Mouse (Mus musculus): Measurements from ENCODE around the gene Cnot10. TPM values are rescaled to one million over a fixed set of nuclear protein-coding genes. Genes with fewer than 3 reads are reported as not detected.

Cnot10 gene
- polyA plus RNA-seq, 1 experiment from 2014 or later = 75.9 TPM

- WGBS = 84% methylated on average over 28 of the region's 28 CpGs
- H3K36me3 ChIP-seq = no peaks in the 10 kb centered on the region
- H3K9ac ChIP-seq = no peak overlapping the region
- no peak for ATAC-seq (ENCODE audit: low FRiP score, low read depth)
- peaks cover 27% of the 10 kb centered on the region for H3K27me3 ChIP-seq
- H3K4me3 ChIP-seq = no peak overlapping the region
- no peaks in the 10 kb centered on the region for H3K9me3 ChIP-seq
- no peak overlapping the region for H3K4me2 ChIP-seq (replicated peaks)
- H3K27ac ChIP-seq = no peak overlapping the region
- no peaks in the 10 kb centered on the region for H3K4me1 ChIP-seq
These were observed 7.8 kb upstream of the Cnot10 start for GRCm38 (mm10) chr9:114647506-114648432.

GRCm38 (mm10) chr9:114646556-114647505, 6.8 kb upstream of the Cnot10 start:
- 88% methylated on average over 12 of the region's 12 CpGs for WGBS
- Histone ChIP-seq H3K4me3 (no peak overlapping the region), H3K9ac (no peak overlapping the region), H3K9me3 (no peaks in the 10 kb centered on the region), H3K27ac (no peak overlapping the region), H3K4me2 (replicated peaks) (no peak overlapping the region), H3K36me3 (no peaks in the 10 kb centered on the region), H3K27me3 (peaks cover 31% of the 10 kb centered on the region), H3K4me1 (no peaks in the 10 kb centered on the region)
- ATAC-seq (ENCODE audit: low FRiP score, low read depth) = no peak

GRCm38 (mm10) chr9:114639186-114639748, 717 bp downstream of the Cnot10 start:
- 14% methylated on average over 18 of the region's 18 CpGs for WGBS
- Histone ChIP-seq H3K9ac (peak overlapping the region; percentile 87), H3K4me2 (replicated peaks) (peak overlapping the region; percentile 93), H3K9me3 (no peaks in the 10 kb centered on the region), H3K36me3 (peaks cover 18% of the 10 kb centered on the region; the same call in 1 of the 2 replicates), H3K27ac (peak overlapping the region; percentile 88), H3K27me3 (peaks cover 19% of the 10 kb centered on the region), H3K4me1 (peaks cover 13% of the 10 kb centered on the region), H3K4me3 (peak overlapping the region; percentile 93)
- no peak for ATAC-seq (ENCODE audit: low FRiP score, low read depth)

- no peak for ATAC-seq (ENCODE audit: low FRiP score, low read depth)
- Histone ChIP-seq H3K9me3 (no peaks in the 10 kb centered on the region), H3K36me3 (peaks cover 20% of the 10 kb centered on the region; the same call in 1 of the 2 replicates), H3K4me2 (replicated peaks) (no peak overlapping the region), H3K27ac (no peak overlapping the region), H3K27me3 (no peaks in the 10 kb centered on the region), H3K4me3 (no peak overlapping the region), H3K4me1 (peaks cover 13% of the 10 kb centered on the region), H3K9ac (no peak overlapping the region)
- WGBS = 95% methylated on average over 3 of the region's 3 CpGs
These were observed 3.2 kb downstream of the Cnot10 start for GRCm38 (mm10) chr9:114636751-114637150.

GRCm38 (mm10) chr9:114636150-114636549, 3.8 kb downstream of the Cnot10 start:
- WGBS = 92% methylated on average over 4 of the region's 4 CpGs

GRCm38 (mm10) chr9:114632331-114632730, 7.7 kb downstream of the Cnot10 start:
- Histone ChIP-seq H3K4me2 (replicated peaks) (no peak overlapping the region), H3K4me1 (no peaks in the 10 kb centered on the region), H3K4me3 (no peak overlapping the region), H3K27ac (no peak overlapping the region), H3K27me3 (no peaks in the 10 kb centered on the region), H3K9me3 (no peaks in the 10 kb centered on the region), H3K36me3 (peaks cover 48% of the 10 kb centered on the region), H3K9ac (no peak overlapping the region)
- ATAC-seq (ENCODE audit: low FRiP score, low read depth) = no peak
- WGBS = 85% methylated on average over 4 of the region's 4 CpGs

More at GRCm38 (mm10) chr9:114636150-114636549, 3.8 kb downstream of the Cnot10 start:
- ATAC-seq (ENCODE audit: low FRiP score, low read depth) = no peak
- Histone ChIP-seq H3K27ac (no peak overlapping the region), H3K9ac (no peak overlapping the region), H3K27me3 (no peaks in the 10 kb centered on the region), H3K9me3 (no peaks in the 10 kb centered on the region), H3K4me1 (peaks cover 13% of the 10 kb centered on the region), H3K4me3 (no peak overlapping the region), H3K36me3 (peaks cover 24% of the 10 kb centered on the region), H3K4me2 (replicated peaks) (no peak overlapping the region)

GRCm38 (mm10) chr9:114626726-114627125, 13.3 kb downstream of the Cnot10 start:
- Histone ChIP-seq H3K27ac (no peak overlapping the region), H3K36me3 (peaks cover 92% of the 10 kb centered on the region), H3K4me2 (replicated peaks) (no peak overlapping the region), H3K27me3 (no peaks in the 10 kb centered on the region), H3K9me3 (no peaks in the 10 kb centered on the region), H3K9ac (no peak overlapping the region), H3K4me3 (no peak overlapping the region), H3K4me1 (no peaks in the 10 kb centered on the region)
- ATAC-seq (ENCODE audit: low FRiP score, low read depth) = no peak
- WGBS = 70% methylated on average over 4 of the region's 4 CpGs

GRCm38 (mm10) chr9:114624178-114624577, 15.8 kb downstream of the Cnot10 start:
- Histone ChIP-seq H3K4me1 (no peaks in the 10 kb centered on the region), H3K27me3 (no peaks in the 10 kb centered on the region), H3K9ac (no peak overlapping the region), H3K4me2 (replicated peaks) (no peak overlapping the region), H3K36me3 (peaks cover 94% of the 10 kb centered on the region), H3K9me3 (no peaks in the 10 kb centered on the region), H3K27ac (no peak overlapping the region), H3K4me3 (no peak overlapping the region)
- 96% methylated on average over 6 of the region's 6 CpGs for WGBS
- ATAC-seq (ENCODE audit: low FRiP score, low read depth) = no peak

- 87% methylated on average over 5 of the region's 5 CpGs for WGBS
- Histone ChIP-seq H3K4me2 (replicated peaks) (no peak overlapping the region), H3K4me3 (no peak overlapping the region), H3K27ac (no peak overlapping the region), H3K27me3 (no peaks in the 10 kb centered on the region), H3K9ac (no peak overlapping the region), H3K4me1 (no peaks in the 10 kb centered on the region), H3K36me3 (peaks cover 89% of the 10 kb centered on the region), H3K9me3 (no peaks in the 10 kb centered on the region)
- ATAC-seq (ENCODE audit: low FRiP score, low read depth) = no peak
These were observed 18.8 kb downstream of the Cnot10 start for GRCm38 (mm10) chr9:114621149-114621548.

- Histone ChIP-seq H3K4me2 (replicated peaks) (no peak overlapping the region), H3K4me1 (no peaks in the 10 kb centered on the region), H3K4me3 (no peak overlapping the region), H3K9ac (no peak overlapping the region), H3K27ac (no peak overlapping the region), H3K27me3 (no peaks in the 10 kb centered on the region), H3K36me3 (peaks cover 85% of the 10 kb centered on the region), H3K9me3 (no peaks in the 10 kb centered on the region)
- no peak for ATAC-seq (ENCODE audit: low FRiP score, low read depth)
- 78% methylated on average over 9 of the region's 9 CpGs for WGBS
These were observed 25.6 kb downstream of the Cnot10 start for GRCm38 (mm10) chr9:114614176-114614953.

GRCm38 (mm10) chr9:114613026-114613425, 27.0 kb downstream of the Cnot10 start:
- WGBS = 97% methylated on average over 4 of the region's 4 CpGs
- H3K36me3 ChIP-seq = peaks cover 88% of the 10 kb centered on the region
- no peak overlapping the region for H3K4me3 ChIP-seq
- ATAC-seq (ENCODE audit: low FRiP score, low read depth) = no peak
- H3K27ac ChIP-seq = no peak overlapping the region
- H3K9ac ChIP-seq = no peak overlapping the region
- no peaks in the 10 kb centered on the region for H3K27me3 ChIP-seq
- no peak overlapping the region for H3K4me2 ChIP-seq (replicated peaks)
- H3K4me1 ChIP-seq = no peaks in the 10 kb centered on the region
- no peaks in the 10 kb centered on the region for H3K9me3 ChIP-seq

All from limb, embryonic 13.5 days (tissue).